Mouse (Mus musculus) bone marrow macrophage, adult 2 months (primary cell): ENCODE measurements around the gene Plch2. TPM values are rescaled to one million over a fixed set of nuclear protein-coding genes. Genes with fewer than 3 reads are reported as not detected.

Source experiments
- H3K27ac ChIP-seq: 2 replicates; pipeline ENCODE4 v1.5.1; 2012; ENCODE audit warnings: low read depth, low read length; ENCODE audit not compliant: insufficient read depth
- H3K4me1 ChIP-seq: 2 replicates; pipeline ENCODE4 v1.6.1; 2012; ENCODE audit warnings: low read length; ENCODE audit not compliant: control insufficient read depth, insufficient read depth
- H3K4me3 ChIP-seq: 2 replicates; pipeline ENCODE4 v1.5.1; 2012; ENCODE audit warnings: mild to moderate bottlenecking, low read length, moderate library complexity; ENCODE audit not compliant: insufficient read depth
- CTCF ChIP-seq: IDR thresholded peaks from 2 replicates; pipeline ENCODE4 v1.5.1; 2012; ENCODE audit warnings: low read depth, mild to moderate bottlenecking, low read length, moderate library complexity
- POLR2A ChIP-seq: IDR thresholded peaks from 2 replicates; pipeline ENCODE4 v1.6.1; 2012; ENCODE audit warnings: mild to moderate bottlenecking, low read depth, low read length, borderline replicate concordance
- polyA plus RNA-seq: library from polyadenylated mRNA; stranded (reverse); fragments of >200 nt; gene quantifications from 2 replicates; pipeline ENCODE4 v1.2.4, GENCODE M21; 2012; ENCODE audit not compliant: missing spikeins, insufficient read depth, insufficient read length

The Plch2 gene
- polyA plus RNA-seq, 1 experiment = not detected

- no peak for TF ChIP-seq CTCF
- no peaks in the 10 kb centered on the region for H3K4me1 ChIP-seq
- no peak overlapping the region for H3K27ac ChIP-seq
- no peak overlapping the region for H3K4me3 ChIP-seq
Observed at GRCm38 (mm10) chr4:155007641-155008040, 48.9 kb downstream of the Plch2 start.

GRCm38 (mm10) chr4:155006296-155006695, 50.3 kb downstream of the Plch2 start:
- Histone ChIP-seq H3K4me1 (no peaks in the 10 kb centered on the region), H3K27ac (no peak overlapping the region), H3K4me3 (no peak overlapping the region)
- no peak for TF ChIP-seq POLR2A
- TF ChIP-seq CTCF = no peak

GRCm38 (mm10) chr4:155005278-155005677, 51.3 kb downstream of the Plch2 start:
- Histone ChIP-seq H3K27ac (no peak overlapping the region), H3K4me1 (no peaks in the 10 kb centered on the region), H3K4me3 (no peak overlapping the region)
- TF ChIP-seq POLR2A (no peak), CTCF (no peak)

GRCm38 (mm10) chr4:154999379-154999778, 57.2 kb downstream of the Plch2 start:
- no peak for TF ChIP-seq POLR2A
- TF ChIP-seq CTCF = no peak

GRCm38 (mm10) chr4:154996572-154997154, 59.9 kb downstream of the Plch2 start:
- Histone ChIP-seq H3K4me1 (peaks cover 4% of the 10 kb centered on the region), H3K4me3 (no peak overlapping the region), H3K27ac (no peak overlapping the region)
- no peak for TF ChIP-seq CTCF
- TF ChIP-seq POLR2A = no peak

More at GRCm38 (mm10) chr4:154999379-154999778, 57.2 kb downstream of the Plch2 start:
- Histone ChIP-seq H3K27ac (no peak overlapping the region), H3K4me3 (no peak overlapping the region), H3K4me1 (peaks cover 4% of the 10 kb centered on the region)

GRCm38 (mm10) chr4:154994876-154995275, 61.7 kb downstream of the Plch2 start:
- H3K4me1 ChIP-seq = peaks cover 4% of the 10 kb centered on the region
- H3K4me3 ChIP-seq = no peak overlapping the region
- H3K27ac ChIP-seq = no peak overlapping the region
- TF ChIP-seq POLR2A (no peak), CTCF (no peak)

GRCm38 (mm10) chr4:154986750-154987149, 69.8 kb downstream of the Plch2 start:
- no peaks in the 10 kb centered on the region for H3K4me1 ChIP-seq
- no peak overlapping the region for H3K27ac ChIP-seq
- H3K4me3 ChIP-seq = no peak overlapping the region
- TF ChIP-seq POLR2A (no peak), CTCF (no peak)

GRCm38 (mm10) chr4:154986096-154986495, 70.5 kb downstream of the Plch2 start:
- peak; percentile 34 for TF ChIP-seq CTCF
- no peak for TF ChIP-seq POLR2A
- H3K4me3 ChIP-seq = no peak overlapping the region
- H3K27ac ChIP-seq = no peak overlapping the region
- H3K4me1 ChIP-seq = no peaks in the 10 kb centered on the region

- Histone ChIP-seq H3K27ac (no peak overlapping the region), H3K4me1 (no peaks in the 10 kb centered on the region), H3K4me3 (no peak overlapping the region)
- TF ChIP-seq CTCF (no peak), POLR2A (no peak)
Observed at GRCm38 (mm10) chr4:154985151-154985777, 71.3 kb downstream of the Plch2 start.

- no peaks in the 10 kb centered on the region for H3K4me1 ChIP-seq
- TF ChIP-seq CTCF = no peak
- TF ChIP-seq POLR2A = no peak
- H3K4me3 ChIP-seq = no peak overlapping the region
- H3K27ac ChIP-seq = no peak overlapping the region
Observed at GRCm38 (mm10) chr4:154983767-154984166, 72.8 kb downstream of the Plch2 start.
